Mouse (Mus musculus) limb, embryonic 13.5 days (tissue): ENCODE measurements around the gene Scube3. TPM values are rescaled to one million over a fixed set of nuclear protein-coding genes. Genes with fewer than 3 reads are reported as not detected.
A peak's percentile ranks its signal among the peaks of the same experiment; 100 is the strongest.

Source experiments
- ATAC-seq: fragments of 200-750 bp; cut with Nextera tagmentation; 2 replicates; pipeline ENCODE4 v1.8.0; 2017; ENCODE audit warnings: low read depth, moderate number of reproducible peaks, moderate TSS enrichment; ENCODE audit not compliant: low FRiP score
- H3K27ac ChIP-seq: fragments of 300-500 bp; sonication (generic); 2 replicates; pipeline ENCODE4 v1.5.1; 2015; ENCODE audit warnings: inconsistent platforms, mild to moderate bottlenecking, moderate library complexity
- H3K27me3 ChIP-seq: fragments of 300-500 bp; sonication (generic); 2 replicates; pipeline ENCODE4 v1.6.1; 2015; ENCODE audit warnings: mild to moderate bottlenecking, inconsistent platforms
- H3K36me3 ChIP-seq: fragments of 300-500 bp; sonication (generic); 2 replicates; pipeline ENCODE4 v1.6.1; 2015; ENCODE audit warnings: inconsistent platforms, mild to moderate bottlenecking, moderate library complexity
- H3K4me1 ChIP-seq: fragments of 300-500 bp; sonication (generic); 2 replicates; pipeline ENCODE4 v1.6.1; 2015; ENCODE audit warnings: inconsistent platforms
- H3K4me2 ChIP-seq: fragments of 300-500 bp; sonication (generic); replicated peaks from 2 replicates; pipeline ENCODE4 v1.6.1; 2015; ENCODE audit warnings: inconsistent platforms, mild to moderate bottlenecking, moderate library complexity
- H3K4me3 ChIP-seq: fragments of 300-500 bp; sonication (generic); 2 replicates; pipeline ENCODE4 v1.5.1; 2015; ENCODE audit warnings: moderate library complexity, mild to moderate bottlenecking, inconsistent platforms
- H3K9ac ChIP-seq: fragments of 300-500 bp; sonication (generic); 2 replicates; pipeline ENCODE4 v1.6.1; 2015; ENCODE audit warnings: mild to moderate bottlenecking, inconsistent platforms
- H3K9me3 ChIP-seq: fragments of 300-500 bp; sonication (generic); 2 replicates; pipeline ENCODE4 v1.6.1; 2016; ENCODE audit warnings: inconsistent platforms
- WGBS: fragments of 180-500 bp; shearing (Covaris S2); methylation state at CpG from one replicate; pipeline ENCODE4 v1.1.7; 2015; 5-methylcytosine and 5-hydroxymethylcytosine counted together
- polyA plus RNA-seq: library from polyadenylated mRNA; unstranded; fragments of >200 nt; fragmentation: Nextera tagmentation; extraction: Ambion mirVana; gene quantifications from 2 replicates; pipeline ENCODE4 v1.2.1, GENCODE M21; 2015

The Scube3 gene
- polyA plus RNA-seq, 1 experiment from 2014 or later = 10.3 TPM

DNA sequence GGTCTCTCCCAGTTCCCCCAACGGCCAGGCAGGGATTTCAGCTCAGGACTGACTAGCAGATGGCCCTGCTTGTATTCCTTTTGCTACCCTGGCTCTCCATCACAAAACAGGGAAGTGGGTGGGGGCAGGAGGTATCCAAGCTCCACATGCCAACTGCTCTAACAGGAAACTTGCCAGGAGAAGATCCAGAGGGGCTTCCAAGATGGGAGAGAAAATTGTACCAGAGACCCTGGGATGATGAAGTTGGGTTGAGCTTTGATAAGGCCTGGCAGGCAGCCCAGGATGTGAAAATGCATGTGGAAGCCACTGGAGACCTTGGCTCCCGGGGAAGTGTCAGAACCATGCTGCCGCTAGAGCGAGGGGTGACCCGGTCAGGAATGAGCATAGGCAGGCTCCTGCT, 5.7 kb upstream of the Scube3 start:
- Histone ChIP-seq H3K9ac (no peak overlapping the region), H3K36me3 (no peaks in the 10 kb centered on the region), H3K27ac (peak overlapping the region; percentile 2; the same call in 1 of the 2 replicates), H3K4me2 (no peak overlapping the region), H3K9me3 (no peaks in the 10 kb centered on the region), H3K4me3 (no peak overlapping the region), H3K4me1 (peaks cover 33% of the 10 kb centered on the region), H3K27me3 (peaks cover 4% of the 10 kb centered on the region; the same call in 1 of the 2 replicates)
- ATAC-seq = no peak
- WGBS = 23% methylated on average over 5 of the region's 5 CpGs

GRCm38 (mm10) chr17:28138013-28138412, 3.9 kb upstream of the Scube3 start:
- Histone ChIP-seq H3K9me3 (no peaks in the 10 kb centered on the region), H3K27ac (no peak overlapping the region), H3K4me2 (no peak overlapping the region), H3K9ac (no peak overlapping the region), H3K4me1 (peaks cover 41% of the 10 kb centered on the region), H3K36me3 (no peaks in the 10 kb centered on the region), H3K27me3 (peaks cover 6% of the 10 kb centered on the region; the same call in 1 of the 2 replicates), H3K4me3 (no peak overlapping the region)
- WGBS = 80% methylated on average over 8 of the region's 8 CpGs
- no peak for ATAC-seq

- no peak for ATAC-seq
- Histone ChIP-seq H3K4me1 (peaks cover 47% of the 10 kb centered on the region), H3K36me3 (no peaks in the 10 kb centered on the region), H3K4me2 (no peak overlapping the region), H3K4me3 (no peak overlapping the region), H3K9me3 (no peaks in the 10 kb centered on the region), H3K27ac (no peak overlapping the region), H3K27me3 (peaks cover 6% of the 10 kb centered on the region; the same call in 1 of the 2 replicates), H3K9ac (no peak overlapping the region)
- WGBS = 60% methylated on average over 9 of the region's 9 CpGs
Observed at GRCm38 (mm10) chr17:28138685-28139084, 3.3 kb upstream of the Scube3 start.

- peak overlapping the region; percentile 92; the same call in 1 of the 2 replicates for H3K27ac ChIP-seq
- WGBS = 22% methylated on average over 13 of the region's 13 CpGs
- H3K4me3 ChIP-seq = peak overlapping the region; percentile 79
Observed at GRCm38 (mm10) chr17:28140431-28141204, 1.3 kb upstream of the Scube3 start.

DNA sequence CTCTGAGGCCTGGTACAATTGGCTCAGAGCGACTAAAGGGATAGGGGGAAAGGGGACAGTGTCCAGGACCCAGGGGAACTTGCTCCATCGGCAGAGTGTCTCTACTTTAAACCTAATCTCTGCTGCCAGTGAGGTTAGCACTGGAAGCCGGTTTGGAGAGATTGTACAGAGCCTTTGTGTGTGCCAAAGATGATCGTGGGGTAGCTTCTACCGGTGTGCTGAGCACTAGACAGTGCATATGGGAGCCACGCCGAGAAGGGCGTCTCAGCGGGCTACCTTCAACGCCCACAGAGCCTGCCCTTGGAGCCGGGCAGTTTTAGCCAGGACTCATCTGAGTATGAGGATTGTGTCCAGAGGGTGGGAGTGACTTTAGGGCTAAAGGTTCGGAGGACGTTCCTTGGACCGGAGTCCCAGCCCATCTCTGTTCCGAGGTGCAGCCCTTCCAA, 713 bp upstream of the Scube3 start:
- H3K9ac ChIP-seq = peak overlapping the region; percentile 87
- H3K27me3 ChIP-seq = peaks cover 12% of the 10 kb centered on the region; the same call in 1 of the 2 replicates
- peaks cover 70% of the 10 kb centered on the region for H3K4me1 ChIP-seq
- H3K27ac ChIP-seq = peak overlapping the region; percentile 92
- H3K4me3 ChIP-seq = peak overlapping the region; percentile 79
- peak overlapping the region; percentile 91 for H3K4me2 ChIP-seq
- no peaks in the 10 kb centered on the region for H3K36me3 ChIP-seq
- no peaks in the 10 kb centered on the region for H3K9me3 ChIP-seq
- 2% methylated on average over 15 of the region's 15 CpGs for WGBS
- no peak for ATAC-seq

More at GRCm38 (mm10) chr17:28140431-28141204, 1.3 kb upstream of the Scube3 start:
- no peaks in the 10 kb centered on the region for H3K36me3 ChIP-seq
- H3K4me2 ChIP-seq = peak overlapping the region; percentile 91
- H3K9me3 ChIP-seq = no peaks in the 10 kb centered on the region
- H3K9ac ChIP-seq = peak overlapping the region; percentile 87; the same call in 1 of the 2 replicates
- H3K27me3 ChIP-seq = peaks cover 12% of the 10 kb centered on the region; the same call in 1 of the 2 replicates
- H3K4me1 ChIP-seq = peaks cover 66% of the 10 kb centered on the region
- ATAC-seq = no peak

DNA sequence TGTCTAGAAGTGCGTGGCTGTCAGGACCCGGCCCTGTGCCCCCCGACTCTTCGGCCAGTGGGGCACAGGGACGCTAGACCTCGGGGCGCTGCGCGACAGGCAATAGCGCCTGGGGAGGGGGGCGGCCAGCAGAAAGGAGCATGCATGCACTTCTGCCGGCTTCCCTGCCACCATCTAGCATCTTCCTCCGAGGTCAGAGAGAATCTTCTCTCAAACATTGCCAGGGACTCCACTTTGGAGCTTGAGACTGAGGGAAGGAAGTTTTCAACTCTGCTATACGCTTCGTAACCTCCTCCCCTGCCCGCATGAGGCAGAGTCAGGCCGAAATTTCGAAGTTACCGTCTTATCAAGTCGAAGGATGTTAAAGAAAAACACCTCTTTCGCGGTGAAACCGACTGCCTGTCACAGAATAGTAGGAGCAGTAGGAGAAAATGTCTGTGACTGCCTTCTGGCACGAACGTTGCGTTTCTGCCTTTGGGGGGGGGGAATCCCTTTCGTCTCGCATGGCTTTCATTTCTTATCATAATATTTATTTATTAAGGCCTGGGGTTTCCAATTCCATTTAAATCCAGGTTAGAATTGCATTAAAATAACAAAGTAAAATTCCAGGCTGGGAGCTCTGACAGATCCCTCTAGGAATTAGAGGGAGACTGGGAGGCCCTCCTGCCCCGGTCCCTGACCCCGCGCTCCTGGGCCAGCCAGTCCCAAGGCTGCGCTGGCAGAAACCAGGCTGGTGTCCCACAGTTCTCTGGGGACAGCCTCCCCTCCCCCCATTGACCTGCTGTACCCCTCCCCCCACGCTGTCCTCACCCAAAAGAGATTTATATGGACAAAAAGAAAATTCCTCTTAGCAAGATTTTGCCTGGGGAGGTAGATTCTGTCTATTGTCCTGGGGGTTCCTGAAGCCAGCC, 1.0 kb downstream of the Scube3 start:
- peak overlapping the region; percentile 92 for H3K27ac ChIP-seq
- peak overlapping the region; percentile 79 for H3K4me3 ChIP-seq
- H3K36me3 ChIP-seq = no peaks in the 10 kb centered on the region
- peaks cover 81% of the 10 kb centered on the region for H3K4me1 ChIP-seq
- peak overlapping the region; percentile 91 for H3K4me2 ChIP-seq
- peak overlapping the region; percentile 87 for H3K9ac ChIP-seq
- WGBS = 1% methylated on average over 33 of the region's 33 CpGs
- no peak; the same call in 1 of the 2 replicates for ATAC-seq
- no peaks in the 10 kb centered on the region for H3K9me3 ChIP-seq
- peaks cover 12% of the 10 kb centered on the region; the same call in 1 of the 2 replicates for H3K27me3 ChIP-seq

- ATAC-seq = no peak
- H3K27ac ChIP-seq = 0 out of 2 replicates have a peak overlapping the region, but pooled peaks have one; percentile 28
Observed at GRCm38 (mm10) chr17:28143751-28144150, 1.8 kb downstream of the Scube3 start.

DNA sequence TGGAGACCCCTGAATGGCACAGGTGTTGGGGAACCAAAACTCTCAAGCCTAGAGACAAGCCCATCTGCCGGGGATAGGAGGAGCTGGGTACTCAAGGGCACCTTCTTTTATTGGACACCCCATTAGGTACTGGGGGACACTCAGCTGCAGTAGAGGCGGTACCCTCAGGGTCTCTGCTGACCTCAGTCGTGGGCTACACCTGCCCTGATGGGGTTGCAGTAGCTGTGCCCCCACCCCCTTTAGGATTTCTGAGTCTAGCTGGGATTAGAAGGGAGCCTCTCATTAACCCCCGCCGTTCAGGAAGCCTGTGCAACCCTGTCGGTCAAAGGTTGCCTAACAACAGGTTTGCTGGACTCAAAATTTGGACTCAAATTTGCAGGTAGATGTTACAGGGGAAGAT, 2.3 kb downstream of the Scube3 start:
- Histone ChIP-seq H3K4me3 (peak overlapping the region; percentile 79), H3K4me2 (peak overlapping the region; percentile 91), H3K4me1 (peaks cover 87% of the 10 kb centered on the region), H3K9ac (peak overlapping the region; percentile 54; the same call in 1 of the 2 replicates), H3K36me3 (no peaks in the 10 kb centered on the region), H3K9me3 (no peaks in the 10 kb centered on the region), H3K27me3 (peaks cover 12% of the 10 kb centered on the region; the same call in 1 of the 2 replicates), H3K27ac (0 out of 2 replicates have a peak overlapping the region, but pooled peaks have one; percentile 28)
- 7% methylated on average over 6 of the region's 6 CpGs for WGBS
- ATAC-seq = no peak

More at GRCm38 (mm10) chr17:28143751-28144150, 1.8 kb downstream of the Scube3 start:
- Histone ChIP-seq H3K4me3 (peak overlapping the region; percentile 79), H3K4me2 (peak overlapping the region; percentile 91), H3K4me1 (peaks cover 85% of the 10 kb centered on the region), H3K9me3 (no peaks in the 10 kb centered on the region), H3K36me3 (no peaks in the 10 kb centered on the region), H3K27me3 (peaks cover 12% of the 10 kb centered on the region; the same call in 1 of the 2 replicates), H3K9ac (0 out of 2 replicates have a peak overlapping the region, but pooled peaks have one; percentile 54)
- WGBS = 2% methylated on average over 9 of the region's 9 CpGs

DNA sequence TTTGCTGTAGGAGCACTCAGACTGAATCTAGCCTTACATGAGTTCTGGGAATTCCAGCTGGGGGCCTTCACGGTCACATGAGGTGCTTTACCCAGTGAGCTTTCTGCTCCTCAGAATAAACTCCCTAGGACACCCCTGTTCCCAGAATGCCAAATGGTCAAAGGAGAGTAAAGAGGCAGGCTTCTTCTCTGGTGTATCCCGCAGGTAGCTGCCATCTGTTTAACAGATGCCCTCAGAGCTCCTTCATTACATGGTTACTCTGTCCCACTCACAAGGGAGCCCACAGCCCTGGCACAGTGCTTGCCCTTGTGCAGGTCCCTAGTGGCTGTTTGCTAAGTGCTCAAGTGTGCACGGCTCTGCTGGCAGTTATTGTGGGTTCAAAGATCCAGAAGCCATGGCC, 6.3 kb downstream of the Scube3 start:
- WGBS = 56% methylated on average over 3 of the region's 3 CpGs
- Histone ChIP-seq H3K36me3 (peaks cover 12% of the 10 kb centered on the region; the same call in 1 of the 2 replicates), H3K4me3 (no peak overlapping the region), H3K27ac (no peak overlapping the region), H3K4me2 (no peak overlapping the region), H3K9me3 (no peaks in the 10 kb centered on the region), H3K9ac (no peak overlapping the region), H3K27me3 (0 out of 2 replicates have a peak, but pooled peaks cover 6% of the 10 kb centered on the region), H3K4me1 (peaks cover 73% of the 10 kb centered on the region)
- ATAC-seq = no peak

DNA sequence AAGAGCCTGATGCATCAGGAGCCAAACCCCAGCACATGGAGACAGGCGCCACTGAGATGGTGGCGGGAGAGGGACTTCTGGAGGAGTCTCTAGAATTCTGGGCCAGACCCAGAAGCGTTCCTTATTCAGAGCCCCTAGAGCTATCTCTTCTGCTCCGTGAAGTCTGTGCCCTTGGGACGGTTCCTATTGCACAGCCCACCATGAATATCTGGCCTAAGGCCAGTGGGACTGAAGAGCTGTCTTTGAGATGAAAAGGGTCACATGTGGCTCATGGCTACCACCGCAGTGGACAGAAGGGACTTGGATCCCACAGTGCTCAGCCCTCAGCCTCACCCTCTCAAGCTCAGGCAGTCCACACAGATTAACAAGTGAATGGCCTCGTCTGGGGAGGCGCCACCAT, 7.8 kb downstream of the Scube3 start:
- WGBS = 73% methylated on average over 8 of the region's 8 CpGs

GRCm38 (mm10) chr17:28150456-28150855, 8.5 kb downstream of the Scube3 start:
- Histone ChIP-seq H3K4me2 (no peak overlapping the region), H3K4me3 (no peak overlapping the region), H3K9me3 (no peaks in the 10 kb centered on the region), H3K27me3 (no peaks in the 10 kb centered on the region), H3K36me3 (peaks cover 31% of the 10 kb centered on the region), H3K27ac (no peak overlapping the region), H3K4me1 (peaks cover 52% of the 10 kb centered on the region), H3K9ac (no peak overlapping the region)
- no peak for ATAC-seq
- WGBS = 83% methylated on average over 12 of the region's 12 CpGs

More for the DNA sequence above, 7.8 kb downstream of the Scube3 start:
- Histone ChIP-seq H3K36me3 (peaks cover 24% of the 10 kb centered on the region), H3K27me3 (no peaks in the 10 kb centered on the region), H3K4me1 (peaks cover 60% of the 10 kb centered on the region), H3K4me2 (no peak overlapping the region), H3K4me3 (no peak overlapping the region), H3K9ac (no peak overlapping the region), H3K27ac (no peak overlapping the region), H3K9me3 (no peaks in the 10 kb centered on the region)
- no peak for ATAC-seq
